Mouse (Mus musculus): Measurements from ENCODE around the gene Etv5. TPM values are rescaled to one million over a fixed set of nuclear protein-coding genes. Genes with fewer than 3 reads are reported as not detected.

Gene Etv5
- total RNA-seq, 2 experiments from 2014 or later, result 42.2 to 51.0 TPM

DNA sequence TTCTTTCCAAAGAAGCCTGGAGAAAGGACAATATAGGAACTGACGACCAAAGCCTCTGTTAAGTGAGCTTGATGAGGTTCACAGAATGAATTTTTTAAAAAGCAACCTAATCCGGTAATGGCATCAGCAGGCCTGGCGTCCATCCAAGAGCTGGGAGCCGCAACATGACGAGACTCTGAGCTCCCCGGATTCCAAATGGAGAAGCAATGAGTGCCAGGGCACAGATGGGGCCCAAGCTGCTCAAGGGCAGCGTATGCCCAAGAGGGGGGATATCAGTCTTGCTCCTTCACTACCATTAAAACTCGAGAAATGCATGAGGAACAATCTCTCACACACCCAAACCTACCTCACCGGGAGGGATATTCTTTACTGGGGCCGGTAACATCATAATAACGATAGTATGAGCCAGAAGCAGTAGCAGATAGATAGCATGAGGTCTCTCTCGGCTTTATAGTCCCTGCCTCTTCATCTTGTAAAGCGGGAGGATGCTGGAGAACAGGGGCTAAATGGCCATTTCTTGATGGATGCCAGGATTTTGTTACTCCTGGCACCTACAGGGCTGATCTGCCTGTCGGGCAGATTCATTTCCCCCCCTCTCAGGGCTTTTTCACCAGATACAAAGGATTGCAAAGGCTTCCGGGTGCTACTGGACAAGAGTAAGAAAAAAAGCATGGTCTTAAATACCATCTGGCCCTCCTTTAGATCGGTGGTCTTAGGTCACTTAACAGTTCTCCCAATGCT lies 9.1 kb downstream of the Etv5 start:
- peak; percentile 78 to 88 for DNase-seq (ENCODE audit: low spot score in 2 of 2)

DNA sequence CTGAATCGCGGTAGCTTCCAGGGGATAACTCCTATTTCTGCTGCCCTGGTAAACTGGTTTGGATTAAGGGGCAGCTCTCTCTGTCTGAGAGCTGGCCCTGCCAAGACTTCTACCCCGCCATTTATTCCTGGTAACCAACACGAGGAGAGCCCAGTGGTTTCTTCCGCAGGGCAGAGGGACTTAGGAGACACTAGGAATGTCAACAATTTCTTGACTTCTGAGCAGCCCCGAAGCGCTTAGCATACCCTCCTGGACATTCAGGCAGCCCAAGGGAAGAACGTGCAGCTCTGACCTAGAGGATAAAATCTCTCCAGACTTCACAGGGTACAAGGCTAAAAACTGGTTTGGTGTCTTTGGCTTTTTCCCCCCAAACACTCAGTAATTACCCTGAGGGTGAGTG lies 10.1 kb downstream of the Etv5 start:
- DNase-seq (ENCODE audit: low spot score in 2 of 2), result no peak

DNA sequence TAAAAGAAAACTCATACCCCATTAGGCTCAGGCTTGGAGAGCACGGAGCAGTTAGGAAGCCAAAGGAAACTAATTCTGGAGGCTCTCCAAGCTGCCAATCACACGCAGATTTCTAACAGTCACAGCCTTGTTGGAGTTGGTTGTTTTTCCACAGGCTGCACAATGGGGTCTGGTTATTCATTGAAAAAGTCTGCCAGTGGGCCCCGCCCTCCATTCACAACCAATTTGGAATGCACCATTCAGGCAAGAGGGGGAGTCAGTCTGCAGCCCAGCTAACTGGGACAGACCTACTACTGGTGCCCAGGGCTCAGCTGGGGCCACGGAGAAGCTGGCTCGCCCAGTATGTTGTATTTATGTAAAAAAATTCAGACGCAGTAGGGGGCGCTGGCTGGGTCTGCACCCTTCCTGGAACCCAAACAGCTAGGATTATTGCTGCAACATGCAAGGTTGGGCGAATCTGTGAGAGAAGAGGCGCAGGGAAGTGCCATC lies 10.6 kb downstream of the Etv5 start:
- peak; percentile 88 to 95 for DNase-seq (ENCODE audit: low spot score in 2 of 2)

DNA sequence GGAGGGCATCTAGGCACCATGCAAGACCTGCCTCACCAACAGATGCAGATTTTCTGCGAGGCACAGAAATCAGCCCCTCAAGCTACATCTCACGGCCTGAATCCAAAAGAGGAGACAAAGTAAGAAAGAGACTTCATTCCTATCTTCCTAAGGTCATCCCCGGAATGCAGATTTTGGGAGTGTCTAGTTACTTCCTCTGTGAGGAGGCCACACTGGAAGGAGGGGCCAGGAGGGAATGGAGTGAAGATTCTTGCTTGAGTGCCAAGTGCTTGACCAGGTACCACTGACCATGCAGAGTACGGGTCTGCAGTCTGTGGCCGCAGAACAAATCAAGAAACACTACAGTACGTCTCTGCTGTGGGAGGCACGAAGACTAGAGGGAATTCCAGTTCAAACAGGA lies 12.7 kb downstream of the Etv5 start:
- no peak for DNase-seq (ENCODE audit: low spot score in 2 of 2)

DNA sequence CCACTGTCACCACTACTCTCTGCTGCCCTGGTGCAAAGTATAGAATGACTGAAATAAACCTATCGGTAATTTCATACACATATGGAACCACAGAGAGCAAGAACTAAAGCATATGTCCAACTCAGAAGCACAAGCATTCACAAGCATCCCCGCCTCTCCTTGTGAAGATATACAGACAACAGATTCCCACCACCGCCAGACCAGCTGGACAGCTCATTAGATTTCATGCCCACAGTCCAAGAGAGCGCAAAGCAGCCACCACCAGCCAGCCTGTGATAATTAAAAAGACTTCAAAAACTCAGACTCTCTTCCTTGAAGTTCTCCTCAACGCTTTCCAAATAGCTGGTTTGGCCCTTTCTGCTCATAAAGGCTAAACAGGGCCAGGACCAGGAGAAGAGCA lies 17.3 kb downstream of the Etv5 start:
- DNase-seq (ENCODE audit: low spot score in 2 of 2), result no peak

DNA sequence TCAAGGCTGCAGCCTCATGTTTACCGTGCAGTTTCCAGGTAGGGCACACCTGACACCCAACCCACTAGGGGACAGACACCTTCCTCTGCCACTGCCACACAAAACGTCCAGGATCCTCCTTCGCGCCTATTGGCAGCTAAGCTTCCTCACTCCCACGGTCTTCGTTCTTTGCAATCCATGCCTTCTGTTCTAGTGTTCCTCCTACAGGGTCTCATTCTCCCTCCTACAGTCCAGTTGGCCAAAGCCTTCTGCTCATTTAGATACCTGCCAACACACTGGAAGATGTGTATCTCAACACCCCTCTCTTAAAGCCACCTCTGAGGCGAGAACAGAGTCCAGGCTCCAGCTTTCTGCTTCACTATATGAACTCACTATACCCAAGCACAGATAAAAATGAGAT lies 21.6 kb downstream of the Etv5 start:
- no peak for DNase-seq (ENCODE audit: low spot score in 2 of 2)

DNA sequence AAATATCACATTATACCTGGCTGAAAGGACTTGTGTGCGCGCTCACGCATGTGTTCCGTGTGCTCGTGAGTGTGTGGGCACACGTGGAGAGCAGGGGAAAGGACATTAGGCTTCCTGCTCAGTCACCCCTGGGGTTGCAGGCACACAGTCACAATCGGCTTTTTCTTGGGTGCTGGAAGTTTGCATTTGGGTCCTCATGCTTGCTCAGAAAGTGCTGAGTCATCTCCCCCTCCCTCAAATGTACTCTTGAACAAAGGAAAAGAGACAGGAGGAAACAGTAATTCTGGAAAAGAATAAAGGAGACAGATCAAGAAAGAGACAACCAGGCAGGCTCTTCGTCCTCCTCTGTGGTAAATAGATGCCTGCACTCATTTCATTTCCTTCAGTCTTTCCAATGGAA lies 22.5 kb downstream of the Etv5 start:
- no peak for DNase-seq (ENCODE audit: low spot score in 2 of 2)

DNA sequence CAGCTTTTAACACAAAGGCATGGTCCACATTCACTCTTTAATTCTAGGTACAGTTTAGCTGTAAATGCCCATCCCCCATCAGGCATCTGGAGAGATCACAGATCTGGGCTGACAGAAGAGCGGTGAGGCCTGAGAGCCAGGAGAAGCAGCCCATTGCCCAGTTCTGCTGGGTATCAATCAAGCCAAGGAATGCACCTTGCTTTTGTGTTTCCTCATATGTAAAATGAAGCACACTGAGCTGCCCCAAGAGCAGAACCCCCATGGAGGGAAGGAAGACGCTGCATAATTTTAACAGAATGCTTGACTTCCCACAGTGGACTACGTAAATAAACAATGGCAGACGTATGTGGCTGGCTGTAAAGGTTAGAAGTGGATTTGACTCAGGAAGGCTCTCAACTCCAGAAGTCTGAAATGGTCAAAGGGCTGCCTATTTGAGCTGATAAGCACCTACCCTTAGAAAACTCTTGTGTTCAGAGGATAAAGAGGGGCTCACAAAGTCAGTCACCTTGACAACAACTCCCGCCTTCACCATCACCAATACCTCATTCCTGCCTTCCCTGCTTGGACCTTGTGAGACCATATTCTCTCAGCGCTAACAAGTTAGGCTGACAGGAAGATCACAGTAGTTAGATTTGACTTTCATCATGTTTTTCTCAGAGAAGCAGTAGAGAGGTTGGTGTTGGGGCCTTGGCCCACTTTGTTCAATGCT lies 23.2 kb downstream of the Etv5 start:
- DNase-seq (ENCODE audit: low spot score in 2 of 2), result no peak

DNA sequence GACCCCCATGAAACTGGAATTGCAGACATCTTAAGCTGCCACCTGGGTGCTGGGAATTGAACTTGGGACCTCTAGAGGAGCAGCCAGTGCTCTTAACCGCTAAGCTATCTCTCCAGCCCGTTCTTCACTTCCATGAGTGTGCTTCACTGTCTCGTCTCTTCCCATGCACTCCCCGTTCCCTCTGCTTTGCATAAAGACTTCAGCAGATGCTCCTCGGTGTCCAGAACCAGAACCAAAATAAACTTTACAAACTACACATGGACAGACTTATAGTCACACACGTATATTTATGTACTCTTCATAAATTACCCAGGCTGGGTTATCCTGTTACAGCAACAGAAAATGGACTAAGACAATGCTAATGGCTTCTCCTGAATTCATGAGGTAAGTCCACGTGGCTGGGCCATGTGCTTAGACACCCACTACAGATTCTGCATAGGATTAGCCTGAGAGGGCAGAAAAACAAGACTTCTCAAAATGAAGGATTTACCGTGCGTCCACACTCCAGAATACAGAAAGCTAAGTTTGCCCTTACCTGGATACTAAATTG lies 25.2 kb downstream of the Etv5 start:
- no peak for DNase-seq (ENCODE audit: low spot score in 2 of 2)

DNA sequence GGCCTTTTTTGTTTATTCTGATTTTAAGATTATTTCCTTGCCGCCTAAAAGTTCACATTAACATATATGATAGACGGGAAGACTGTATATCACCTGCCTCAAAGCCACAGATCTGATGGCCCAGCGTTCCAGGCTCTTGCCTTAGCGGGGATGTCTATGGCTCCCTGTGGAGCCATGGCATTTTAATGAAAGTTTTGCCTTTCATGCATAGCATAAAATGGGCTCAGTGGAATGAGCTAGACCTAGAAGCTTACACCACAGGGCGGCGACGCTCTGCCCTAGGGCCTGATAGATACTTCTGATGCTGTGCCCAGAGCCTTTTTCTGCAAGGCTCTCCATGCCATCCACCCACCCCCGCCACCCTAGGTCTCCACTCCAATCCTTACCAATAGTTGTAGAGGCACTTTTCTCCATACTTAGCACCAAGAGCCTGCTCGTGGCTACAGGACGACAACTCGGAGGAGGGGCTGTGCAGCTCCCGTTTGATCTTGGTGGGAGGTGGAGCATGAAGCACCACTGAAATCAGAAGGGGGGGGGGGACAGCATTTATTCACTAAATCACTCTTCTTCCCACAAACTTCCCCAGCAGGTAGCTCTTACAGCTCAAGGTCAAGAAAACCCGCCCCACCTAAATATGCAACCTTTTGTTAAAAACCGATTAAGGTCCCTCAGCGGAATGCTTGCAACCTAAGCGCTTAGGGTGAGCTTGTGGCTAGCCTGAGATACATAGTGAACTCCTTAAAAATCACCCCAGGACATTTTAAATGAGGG lies 26.9 kb downstream of the Etv5 start:
- DNase-seq (ENCODE audit: low spot score in 2 of 2), result no peak

DNA sequence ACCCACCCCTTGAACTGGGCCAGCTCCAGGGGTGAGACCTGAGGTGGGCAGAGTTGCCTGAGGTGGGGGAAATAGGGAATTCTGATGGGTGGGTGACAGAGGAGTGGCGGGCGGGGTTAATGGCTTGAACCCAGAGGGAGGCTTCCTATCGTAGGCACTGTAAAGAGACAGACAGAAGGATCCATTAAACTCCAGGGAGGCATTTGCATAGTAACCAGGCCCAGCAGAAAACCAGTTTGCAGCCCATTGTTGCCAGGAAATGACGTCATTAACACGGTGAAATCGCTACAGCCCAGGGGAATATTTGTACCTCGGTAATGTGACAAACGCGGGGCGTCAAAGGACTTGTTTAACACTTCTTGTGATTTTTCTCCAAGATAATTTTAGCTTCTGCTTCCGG lies 27.8 kb downstream of the Etv5 start:
- no peak for DNase-seq (ENCODE audit: low spot score in 2 of 2)

DNA sequence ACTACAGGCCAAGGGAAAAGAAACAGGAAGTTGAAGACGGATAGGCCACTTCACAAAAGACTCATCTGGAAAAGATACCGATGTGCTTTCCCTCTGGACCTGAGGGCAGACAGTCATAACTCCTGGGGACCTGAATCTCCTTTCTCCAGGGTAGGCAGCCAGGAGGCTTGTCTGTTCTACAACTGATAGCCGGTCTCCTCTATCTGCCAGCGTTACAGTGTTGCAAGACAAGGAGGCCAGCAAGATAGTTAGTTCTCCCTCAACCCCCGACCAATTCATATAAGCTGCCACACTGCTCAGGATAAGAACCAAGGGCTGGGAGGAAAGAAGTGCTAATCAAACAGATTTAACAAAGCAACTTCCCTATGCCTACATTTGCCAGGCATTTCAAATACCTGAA lies 29.5 kb downstream of the Etv5 start:
- DNase-seq (ENCODE audit: low spot score in 2 of 2), result no peak

DNA sequence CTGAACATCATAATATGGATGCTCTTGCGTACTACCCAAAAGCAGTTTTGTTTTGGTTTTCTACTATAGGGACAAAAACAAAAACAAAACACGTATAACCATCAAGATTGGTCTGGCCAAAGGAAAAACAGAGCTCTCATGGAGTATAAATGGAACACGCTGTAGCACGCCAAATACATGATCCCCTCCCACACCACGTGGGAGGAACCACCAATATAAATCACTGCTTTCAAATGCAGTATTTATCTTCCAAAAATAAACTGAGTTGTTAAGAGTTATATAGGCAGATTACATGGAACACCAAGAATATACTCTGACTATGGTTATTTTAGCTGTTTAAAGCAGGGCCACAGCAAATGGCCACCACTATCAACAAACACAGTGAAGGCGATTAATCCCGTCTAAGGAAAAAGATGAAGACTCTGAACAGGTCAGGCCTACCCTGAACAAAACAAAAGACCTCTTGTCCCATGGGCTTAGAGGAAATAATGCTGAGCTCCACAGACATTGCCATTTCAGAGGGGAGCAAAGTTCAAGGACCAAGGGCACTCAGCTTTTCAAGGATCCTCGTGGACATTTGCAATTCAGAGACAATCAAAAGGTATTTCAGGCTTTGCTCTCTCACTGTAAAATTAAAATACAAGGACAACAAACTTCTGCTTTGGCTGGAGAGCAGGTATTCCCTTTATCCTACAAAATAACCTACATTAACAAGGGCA lies 30.7 kb downstream of the Etv5 start:
- DNase-seq (ENCODE audit: low spot score in 2 of 2), result no peak

DNA sequence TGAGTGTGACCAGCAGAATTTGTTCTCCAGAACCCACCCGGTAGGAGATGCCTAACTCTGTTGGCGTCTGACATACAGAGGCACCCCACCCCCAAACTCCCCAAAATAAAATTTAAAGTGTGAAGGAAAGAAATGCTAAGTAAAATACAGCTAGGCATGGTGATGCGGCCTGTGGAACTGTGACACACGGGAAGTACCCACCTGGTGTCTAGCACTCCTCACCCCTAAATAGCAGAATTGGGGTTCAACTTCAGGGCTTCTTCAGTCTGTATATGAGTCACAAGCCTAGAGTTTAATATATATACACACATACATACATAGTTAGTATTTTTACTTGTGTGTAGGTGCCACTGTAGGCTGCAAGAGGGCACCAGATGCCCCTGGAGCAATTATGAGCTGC lies 32.8 kb downstream of the Etv5 start:
- no peak for DNase-seq (ENCODE audit: low spot score in 2 of 2)

DNA sequence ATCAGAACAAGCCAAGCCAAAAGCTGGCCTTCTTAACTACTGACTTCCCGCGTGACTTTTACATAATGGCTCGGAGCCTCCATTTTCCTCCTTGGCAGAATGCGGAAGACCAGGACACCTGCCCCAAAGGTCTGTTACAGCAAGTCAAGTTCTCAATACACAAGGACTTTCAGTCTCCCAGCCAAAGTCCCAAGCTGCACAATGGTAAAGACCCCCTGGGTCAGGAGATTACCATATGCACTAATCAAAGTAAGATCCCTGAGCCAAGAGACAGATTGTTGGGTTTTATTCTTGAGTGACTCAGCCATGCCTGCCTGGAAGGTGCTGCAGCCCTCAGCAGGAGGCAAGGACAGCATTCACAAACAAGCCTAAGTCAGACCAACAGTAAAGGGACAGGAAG lies 33.5 kb downstream of the Etv5 start:
- no peak for DNase-seq (ENCODE audit: low spot score in 2 of 2)

DNA sequence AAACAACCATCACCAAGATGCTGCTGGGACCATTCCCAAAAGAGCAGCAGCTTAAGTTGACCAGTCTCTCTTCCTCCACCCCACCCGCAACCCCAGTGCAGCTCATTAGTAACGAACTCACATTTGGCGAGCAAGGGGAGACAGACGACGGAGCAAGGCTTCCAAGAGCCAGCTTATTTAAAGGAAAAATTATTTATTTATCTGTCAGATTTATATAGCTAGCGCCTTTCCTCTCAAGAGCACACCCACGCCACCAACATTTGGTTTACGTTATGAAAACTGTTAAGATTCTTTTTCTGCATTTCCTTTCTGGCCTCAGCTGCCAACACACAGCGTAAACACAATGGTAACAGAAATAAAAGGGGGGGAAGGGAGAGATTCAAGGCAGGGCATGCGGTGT lies 34.0 kb downstream of the Etv5 start:
- DNase-seq (ENCODE audit: low spot score in 2 of 2), result no peak

DNA sequence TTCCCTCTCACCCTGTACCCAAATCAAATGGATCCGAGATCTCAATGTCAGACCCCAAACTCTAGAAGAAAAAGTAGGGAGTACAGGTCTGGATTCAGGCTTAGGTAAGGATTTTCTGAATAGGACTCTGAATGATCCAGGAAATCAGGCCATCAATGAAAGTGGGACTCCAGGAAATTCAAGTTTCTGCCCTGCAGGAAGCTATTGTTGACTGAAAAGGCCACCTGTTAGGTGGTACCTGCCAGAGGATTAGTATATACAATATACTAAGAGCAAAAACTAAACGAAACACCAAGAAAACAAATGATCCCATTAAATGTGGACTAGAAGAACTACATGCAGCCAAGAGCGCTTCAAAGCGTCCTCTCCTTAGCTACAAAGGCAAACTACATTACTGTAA lies 35.8 kb downstream of the Etv5 start:
- DNase-seq (ENCODE audit: low spot score in 2 of 2), result no peak

DNA sequence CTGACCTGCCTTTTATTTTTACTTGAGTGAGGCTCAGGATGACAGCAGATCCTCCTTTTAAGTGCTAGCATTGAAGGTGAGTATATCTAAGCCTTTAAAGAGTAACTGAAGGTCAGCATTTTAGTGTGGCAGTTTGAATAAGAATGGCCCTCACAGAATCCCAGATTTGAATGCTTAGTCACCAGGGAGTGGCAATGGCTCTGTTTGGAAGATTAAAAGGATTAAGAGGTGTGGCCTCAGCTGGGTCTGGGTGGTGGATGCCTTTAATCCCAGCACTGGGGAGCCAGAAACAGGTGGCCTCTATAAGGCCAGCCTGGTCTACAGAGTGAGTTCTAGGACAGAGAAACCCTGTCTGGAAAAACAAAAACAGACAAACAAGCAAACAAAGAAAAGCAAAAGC lies 36.9 kb downstream of the Etv5 start:
- no peak for DNase-seq (ENCODE audit: low spot score in 2 of 2)

DNA sequence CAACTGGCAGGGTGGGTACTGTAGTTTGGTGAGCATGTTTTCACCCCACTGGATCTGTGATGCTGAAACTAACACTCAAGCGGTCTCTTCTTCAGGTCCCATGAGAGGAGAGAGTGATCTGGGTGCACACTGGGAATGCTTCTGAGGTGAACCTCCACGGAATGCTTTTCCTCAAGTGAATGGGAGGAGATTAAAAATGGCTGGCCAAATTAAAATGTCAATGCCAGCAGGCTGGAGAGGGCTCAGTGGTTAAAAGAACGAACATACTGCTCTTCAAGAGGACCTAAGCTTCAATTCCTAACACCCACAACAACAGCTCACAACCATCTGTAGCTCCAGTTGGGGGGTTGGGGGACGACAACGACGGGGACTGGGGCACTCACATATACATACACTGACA lies 39.3 kb downstream of the Etv5 start:
- no peak for DNase-seq (ENCODE audit: low spot score in 2 of 2)

DNA sequence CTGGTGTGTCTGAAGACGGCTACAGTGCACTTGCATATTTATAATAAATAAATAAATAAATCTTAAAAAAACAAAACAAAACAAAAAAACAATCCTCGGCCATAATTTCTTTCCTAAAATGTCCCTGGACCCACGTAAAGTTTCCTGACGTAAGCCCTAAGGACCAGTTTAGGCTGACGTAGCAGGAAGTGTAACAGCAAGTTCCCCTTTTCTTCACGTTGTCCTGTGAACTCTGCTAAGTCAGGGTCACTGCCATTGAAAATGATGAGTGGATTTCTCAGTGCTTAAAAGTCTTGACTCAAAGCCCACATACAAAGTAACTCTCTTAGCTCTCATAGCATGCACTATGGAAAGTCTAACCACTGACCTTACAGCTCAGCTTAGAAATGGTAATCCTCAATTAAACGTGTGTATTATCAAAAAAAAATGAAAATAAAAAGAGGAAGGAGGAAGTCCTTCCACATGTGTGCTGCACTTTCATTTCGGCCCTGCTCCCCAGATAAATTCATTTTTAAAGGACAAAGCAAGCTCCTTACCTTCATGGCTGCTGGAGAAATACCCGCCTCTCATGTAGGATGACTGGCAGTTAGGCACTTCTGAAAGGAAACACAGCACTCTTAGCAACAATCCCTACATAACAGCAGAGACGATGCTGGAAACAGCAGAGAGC lies 40.6 kb downstream of the Etv5 start:
- DNase-seq (ENCODE audit: low spot score in 2 of 2), result no peak

DNA sequence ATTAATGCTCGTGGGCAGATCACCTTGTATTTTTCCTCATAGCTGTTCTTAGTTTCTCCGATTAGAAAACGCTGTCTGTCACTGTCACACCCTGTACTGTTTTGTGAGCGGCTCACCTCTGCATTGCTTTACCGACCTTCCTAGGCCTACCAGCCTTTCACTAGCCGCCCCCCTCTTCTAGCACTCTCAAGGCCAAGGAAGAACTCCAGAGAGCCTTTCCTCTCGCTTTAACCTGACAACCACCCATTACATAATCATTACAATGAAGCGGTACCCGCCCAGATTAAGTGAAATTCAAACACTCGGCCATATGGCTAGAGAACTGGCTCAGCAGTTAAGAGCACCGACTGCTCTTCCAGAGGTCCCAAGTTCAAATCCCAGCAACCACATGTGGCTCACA lies 41.2 kb downstream of the Etv5 start:
- DNase-seq (ENCODE audit: low spot score in 2 of 2), result no peak
